Mouse (Mus musculus): Measurements from ENCODE around the gene Slc6a5. TPM values are rescaled to one million over a fixed set of nuclear protein-coding genes. Genes with fewer than 3 reads are reported as not detected.
A peak's percentile ranks its signal among the peaks of the same experiment; 100 is the strongest.

Slc6a5 gene
- polyA plus RNA-seq, 1 experiment from 2014 or later: 8.2 TPM

DNA sequence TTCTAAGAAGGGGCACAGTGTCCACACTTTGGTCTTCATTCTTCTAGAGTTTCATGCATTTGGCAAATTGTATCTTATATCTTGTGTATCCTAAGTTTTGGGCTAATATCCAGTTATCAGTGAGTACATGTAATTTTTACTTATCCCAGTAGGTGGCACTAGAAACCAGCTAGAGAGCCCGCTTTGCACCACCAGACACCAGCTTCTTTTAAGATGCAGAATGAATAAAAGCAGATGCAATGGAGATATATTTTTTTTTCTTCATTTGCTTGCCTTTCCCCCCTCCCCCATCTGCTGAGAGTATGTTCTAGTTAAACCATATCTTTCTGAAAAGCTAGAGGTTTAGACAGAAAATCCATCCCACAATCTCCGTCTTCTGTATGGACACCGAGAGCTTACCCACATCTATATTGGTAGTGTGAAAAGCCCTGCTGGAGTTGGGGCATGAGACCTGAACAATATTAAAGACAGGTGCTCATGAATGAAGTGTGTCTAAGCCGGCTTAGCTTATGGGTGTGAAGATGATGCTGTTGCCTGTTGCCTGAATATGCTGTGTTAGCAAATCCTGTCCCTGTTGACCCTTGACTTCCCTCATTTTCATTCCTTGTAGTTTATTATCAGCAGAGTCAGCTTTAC lies 43.7 kb downstream of the Slc6a5 start:
- no peaks in the 10 kb centered on the region for H3K9me3 ChIP-seq (replicated peaks)
- H3K4me3 ChIP-seq: no peak overlapping the region
- H3K36me3 ChIP-seq: no peaks in the 10 kb centered on the region
- ATAC-seq (ENCODE audit: low FRiP score): no peak
- no peak overlapping the region for H3K27ac ChIP-seq
- 51% methylated on average over 4 of the region's 4 CpGs for WGBS
- no peaks in the 10 kb centered on the region for H3K27me3 ChIP-seq
- 0 out of 2 replicates have a peak, but pooled peaks cover 2% of the 10 kb centered on the region for H3K4me1 ChIP-seq
- H3K4me2 ChIP-seq (replicated peaks): no peak overlapping the region
- H3K9ac ChIP-seq: no peak overlapping the region

DNA sequence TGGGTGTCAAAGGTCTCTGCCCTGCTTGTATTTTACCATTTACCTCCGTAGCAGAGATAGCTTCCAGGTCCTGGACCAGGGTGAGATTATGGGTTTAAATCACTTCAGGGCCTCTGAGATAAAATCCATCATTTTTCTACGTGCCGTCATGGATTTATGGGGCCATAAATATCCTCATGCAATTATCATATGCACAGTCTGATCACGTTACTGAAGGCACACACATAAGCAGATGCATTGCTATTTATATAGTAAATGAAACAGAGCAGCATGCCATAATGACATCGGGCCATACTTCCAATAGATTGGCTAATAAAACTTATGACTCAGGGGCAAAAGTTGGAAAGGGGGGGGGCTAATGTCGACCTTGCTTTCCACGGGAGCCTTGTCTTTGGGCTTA lies 44.9 kb downstream of the Slc6a5 start:
- H3K27me3 ChIP-seq: no peaks in the 10 kb centered on the region
- 77% methylated on average over 7 of the region's 7 CpGs for WGBS
- ATAC-seq (ENCODE audit: low FRiP score): no peak
- 0 out of 2 replicates have a peak, but pooled peaks cover 2% of the 10 kb centered on the region for H3K4me1 ChIP-seq
- H3K36me3 ChIP-seq: no peaks in the 10 kb centered on the region
- H3K9ac ChIP-seq: no peak overlapping the region
- no peak overlapping the region for H3K4me3 ChIP-seq
- H3K27ac ChIP-seq: no peak overlapping the region
- H3K4me2 ChIP-seq (replicated peaks): no peak overlapping the region
- no peaks in the 10 kb centered on the region for H3K9me3 ChIP-seq (replicated peaks)

DNA sequence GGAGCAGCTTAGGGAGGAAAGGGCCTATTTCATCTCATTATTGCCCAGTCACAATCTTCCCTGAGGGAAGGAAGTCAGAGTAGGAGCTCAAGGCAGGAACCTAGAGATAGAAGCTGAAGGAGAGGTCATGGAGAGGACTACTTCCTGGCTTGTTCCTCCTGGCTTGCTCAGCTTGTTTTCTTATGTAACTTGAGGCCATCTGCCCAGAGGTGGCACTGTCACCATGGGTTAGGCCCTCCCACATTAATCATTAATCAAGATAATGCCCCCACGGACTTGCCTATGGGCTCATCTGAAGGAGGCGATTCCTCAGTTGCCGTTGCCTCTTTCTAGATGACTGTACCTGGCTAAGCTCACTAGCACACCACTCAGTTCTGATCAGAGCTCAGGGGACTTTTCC lies 47.2 kb downstream of the Slc6a5 start:
- ATAC-seq (ENCODE audit: low FRiP score): no peak
- H3K9ac ChIP-seq: no peak overlapping the region

DNA sequence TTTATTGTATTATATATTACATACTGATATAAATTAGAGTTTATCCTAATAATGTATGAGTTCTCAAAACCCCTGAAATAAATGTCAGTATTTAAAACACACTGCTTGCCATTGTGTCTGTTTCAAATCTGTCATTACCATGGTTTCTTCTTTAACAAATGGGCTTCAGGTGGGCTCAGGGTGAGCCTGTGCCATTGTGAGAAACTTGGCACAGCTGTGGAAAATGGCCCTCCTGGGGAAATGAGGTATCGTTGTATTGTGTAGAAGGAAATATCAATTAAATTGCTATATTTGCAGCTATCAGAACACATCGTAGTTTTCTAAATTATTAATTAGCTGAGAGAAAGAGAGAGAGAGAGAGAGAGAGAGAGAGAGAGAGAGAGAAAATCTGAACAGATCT lies 53.8 kb downstream of the Slc6a5 start:
- ATAC-seq (ENCODE audit: low FRiP score): no peak
- 67% methylated on average over 2 of the region's 2 CpGs for WGBS
- H3K27me3 ChIP-seq: no peaks in the 10 kb centered on the region
- H3K4me3 ChIP-seq: no peak overlapping the region
- no peak overlapping the region for H3K27ac ChIP-seq
- no peaks in the 10 kb centered on the region for H3K36me3 ChIP-seq
- H3K9ac ChIP-seq: no peak overlapping the region
- no peaks in the 10 kb centered on the region for H3K4me1 ChIP-seq
- H3K4me2 ChIP-seq (replicated peaks): no peak overlapping the region
- no peaks in the 10 kb centered on the region for H3K9me3 ChIP-seq (replicated peaks)

More for the DNA sequence above, 47.2 kb downstream of the Slc6a5 start:
- no peaks in the 10 kb centered on the region for H3K9me3 ChIP-seq (replicated peaks)
- H3K4me2 ChIP-seq (replicated peaks): no peak overlapping the region
- H3K4me3 ChIP-seq: no peak overlapping the region
- H3K4me1 ChIP-seq: 0 out of 2 replicates have a peak, but pooled peaks cover 2% of the 10 kb centered on the region
- H3K36me3 ChIP-seq: no peaks in the 10 kb centered on the region
- H3K27ac ChIP-seq: no peak overlapping the region
- no peaks in the 10 kb centered on the region for H3K27me3 ChIP-seq
- 76% methylated on average over 3 of the region's 3 CpGs for WGBS

DNA sequence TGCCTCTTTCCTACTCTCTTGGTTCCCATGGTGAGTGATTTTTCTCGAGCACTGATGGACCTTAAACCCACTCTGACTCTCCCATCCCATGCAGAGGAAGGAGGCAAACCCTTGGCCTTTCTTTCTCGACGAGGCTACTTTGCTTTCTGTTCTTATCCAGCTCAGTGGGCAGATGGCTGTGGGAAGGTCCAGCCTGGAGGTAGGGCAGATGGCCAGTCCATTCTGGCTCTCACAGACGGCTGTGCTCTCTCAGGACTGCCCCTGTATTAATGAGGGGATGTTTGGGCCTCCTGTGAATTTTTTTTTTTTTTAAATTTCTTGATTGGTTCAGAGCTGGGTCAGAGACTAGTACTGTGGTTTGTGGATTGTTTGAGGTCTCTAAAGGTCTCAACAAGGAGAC lies 59.6 kb downstream of the Slc6a5 start:
- H3K4me1 ChIP-seq: peaks cover under 1% of the 10 kb centered on the region
- WGBS: 49% methylated on average over 4 of the region's 4 CpGs
- no peak for ATAC-seq (ENCODE audit: low FRiP score)
- H3K27ac ChIP-seq: no peak overlapping the region
- H3K9me3 ChIP-seq (replicated peaks): no peaks in the 10 kb centered on the region
- no peaks in the 10 kb centered on the region for H3K36me3 ChIP-seq
- peaks cover 29% of the 10 kb centered on the region for H3K27me3 ChIP-seq
- no peak overlapping the region for H3K4me3 ChIP-seq
- H3K9ac ChIP-seq: no peak overlapping the region
- H3K4me2 ChIP-seq (replicated peaks): no peak overlapping the region

DNA sequence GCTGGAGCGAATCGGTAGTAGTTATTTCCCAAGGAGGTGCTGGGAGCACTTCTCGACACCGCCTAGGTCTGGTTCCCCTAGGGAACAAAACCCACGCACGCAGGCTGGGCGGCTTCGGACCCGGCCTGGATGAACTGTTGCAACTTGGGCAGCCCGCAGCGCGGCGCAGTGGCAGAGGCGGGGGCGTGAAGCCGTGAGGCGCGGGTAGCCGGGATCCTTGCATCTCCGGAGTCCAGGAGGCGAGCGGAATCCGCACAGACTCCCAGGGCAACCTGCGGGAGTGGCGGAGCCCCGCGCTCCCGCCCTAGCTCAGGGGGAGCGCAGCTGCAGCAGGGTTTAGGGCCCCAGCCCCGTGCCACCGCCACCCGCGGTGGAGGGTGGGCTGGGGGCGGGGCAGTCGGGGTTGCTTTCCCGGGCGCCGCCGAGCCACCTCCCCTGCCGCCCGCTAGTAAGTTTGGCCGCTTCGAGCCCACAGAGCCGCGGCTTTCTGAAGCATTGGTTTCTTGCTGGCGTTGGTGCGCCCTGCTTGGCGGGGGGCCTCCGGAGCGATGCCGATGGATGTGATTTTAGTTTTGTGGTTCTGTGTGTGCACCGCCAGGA lies 65.0 kb downstream of the Slc6a5 start, which contains the start of gene Nell1:
Nell1 (plus strand) TSS at position 24 of the 600 bp plus-strand sequence.
- Histone ChIP-seq H3K36me3 (no peaks in the 10 kb centered on the region), H3K4me1 (peaks cover 13% of the 10 kb centered on the region), H3K9me3 (replicated peaks) (no peaks in the 10 kb centered on the region), H3K9ac (peak within 1 kb of the TSS; percentile 48), H3K27me3 (peaks cover 83% of the 10 kb centered on the region), H3K4me2 (replicated peaks) (peak within 1 kb of the TSS; percentile 91), H3K4me3 (peak within 1 kb of the TSS; percentile 51), H3K27ac (no peak within 1 kb of the TSS)
- WGBS: 1% methylated on average over 51 of the region's 52 CpGs
- ATAC-seq (ENCODE audit: low FRiP score): peak; percentile 57

DNA sequence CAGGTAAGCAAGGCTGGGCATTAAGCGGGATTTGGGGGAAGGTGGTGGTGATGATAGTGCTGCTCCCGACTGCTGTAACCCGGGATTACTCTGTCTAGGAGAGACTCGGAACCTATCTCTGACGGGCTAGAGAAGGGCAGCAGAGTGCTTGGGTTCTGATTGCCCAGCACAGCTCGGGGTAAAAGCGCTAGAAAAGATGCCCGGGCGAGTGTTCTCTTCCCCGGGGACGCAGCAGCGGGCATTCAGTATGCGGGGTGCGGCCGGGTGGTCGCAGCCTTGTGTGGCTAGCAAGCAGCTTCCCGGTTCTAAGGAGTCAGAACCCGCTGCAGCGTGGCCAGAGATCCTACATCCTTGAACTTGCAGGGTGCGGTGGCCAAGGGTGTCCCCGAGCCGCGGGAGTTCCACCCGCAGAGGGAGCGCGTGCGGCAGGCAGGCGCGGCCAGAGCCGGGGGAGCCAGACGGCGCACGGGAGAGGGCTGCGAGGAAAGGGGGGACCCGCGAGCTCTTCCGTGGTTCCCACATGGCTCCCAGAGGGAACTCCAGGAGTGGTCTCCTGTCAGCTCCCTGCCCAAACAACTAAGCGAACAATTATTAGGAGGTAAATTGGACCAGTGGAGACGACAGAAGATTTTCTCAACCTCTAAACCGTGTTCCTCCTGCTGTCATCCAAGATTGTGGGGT lies 65.6 kb downstream of the Slc6a5 start:
- WGBS: under 1% methylated on average over 40 of the region's 40 CpGs
- H3K36me3 ChIP-seq: no peaks in the 10 kb centered on the region
- peaks cover 90% of the 10 kb centered on the region for H3K27me3 ChIP-seq
- peak overlapping the region; percentile 51 for H3K4me3 ChIP-seq
- peak; percentile 65 for ATAC-seq (ENCODE audit: low FRiP score)
- no peaks in the 10 kb centered on the region for H3K9me3 ChIP-seq (replicated peaks)
- H3K9ac ChIP-seq: peak overlapping the region; percentile 48
- H3K4me1 ChIP-seq: peaks cover 13% of the 10 kb centered on the region
- H3K4me2 ChIP-seq (replicated peaks): peak overlapping the region; percentile 91
- no peak overlapping the region for H3K27ac ChIP-seq

DNA sequence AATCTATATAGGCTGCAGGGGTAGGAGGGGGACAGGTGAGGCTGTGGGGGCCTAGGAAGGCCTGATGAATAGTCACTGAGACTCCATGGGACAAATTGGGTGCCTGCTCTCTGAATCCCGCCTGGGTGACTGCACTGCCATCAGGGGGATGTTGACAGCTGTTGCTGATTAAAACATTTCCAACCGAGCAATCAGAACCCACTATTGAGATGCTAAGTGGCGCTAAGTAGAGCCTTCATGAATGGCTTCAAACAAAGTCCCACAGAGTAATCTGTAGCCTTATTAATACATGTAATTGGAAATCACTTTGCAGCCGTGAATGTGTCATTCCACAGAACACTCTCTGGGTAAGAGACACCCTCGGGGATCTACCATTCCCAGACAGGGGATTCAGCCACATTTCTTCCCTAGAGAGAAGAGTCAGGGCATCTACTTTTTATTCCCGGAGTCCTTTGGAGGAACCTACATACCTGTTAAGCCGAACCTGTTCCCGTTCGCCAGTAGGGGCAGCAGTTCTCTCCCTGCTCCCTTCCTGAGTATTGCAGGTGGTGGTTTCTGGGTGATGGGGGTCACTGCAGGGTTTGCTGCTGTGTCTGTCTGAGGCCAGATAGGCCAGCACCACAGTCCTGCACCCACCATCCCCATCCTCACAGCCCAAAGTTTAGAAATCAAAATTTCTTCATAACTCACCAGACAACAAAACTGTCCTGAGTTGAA lies 71.7 kb downstream of the Slc6a5 start:
- 20% methylated on average over 9 of the region's 9 CpGs for WGBS
- no peaks in the 10 kb centered on the region for H3K4me1 ChIP-seq
- H3K9me3 ChIP-seq (replicated peaks): no peaks in the 10 kb centered on the region
- H3K4me2 ChIP-seq (replicated peaks): no peak overlapping the region
- H3K27ac ChIP-seq: no peak overlapping the region
- no peaks in the 10 kb centered on the region for H3K36me3 ChIP-seq
- no peak overlapping the region for H3K9ac ChIP-seq
- no peak overlapping the region for H3K4me3 ChIP-seq
- no peak for ATAC-seq (ENCODE audit: low FRiP score)
- H3K27me3 ChIP-seq: peaks cover 59% of the 10 kb centered on the region

DNA sequence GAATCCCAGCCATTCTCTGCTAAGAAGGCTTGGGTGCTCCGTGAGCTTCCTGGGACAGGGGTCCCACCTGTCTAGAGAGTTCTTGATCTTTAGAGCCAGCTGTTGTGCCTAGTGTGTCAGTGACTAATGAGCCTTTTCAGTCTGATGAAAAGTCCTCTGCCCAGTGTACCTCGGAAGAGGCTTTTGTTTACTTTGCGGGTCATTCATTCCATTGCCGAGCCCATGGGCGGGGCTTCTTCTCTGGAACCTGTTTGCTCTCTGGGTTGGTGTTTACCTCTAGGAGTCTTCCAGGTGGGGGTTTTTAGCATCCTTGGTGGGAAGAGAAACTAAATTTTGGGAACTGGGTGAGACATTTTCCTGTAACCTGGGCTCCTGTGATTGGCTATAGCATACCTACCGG lies 74.8 kb downstream of the Slc6a5 start:
- WGBS: 23% methylated on average over 6 of the region's 6 CpGs
- Histone ChIP-seq H3K9ac (no peak overlapping the region), H3K4me2 (replicated peaks) (no peak overlapping the region), H3K27me3 (peaks cover 29% of the 10 kb centered on the region), H3K4me1 (no peaks in the 10 kb centered on the region), H3K36me3 (no peaks in the 10 kb centered on the region), H3K27ac (no peak overlapping the region), H3K9me3 (replicated peaks) (no peaks in the 10 kb centered on the region), H3K4me3 (no peak overlapping the region)
- ATAC-seq (ENCODE audit: low FRiP score): no peak

DNA sequence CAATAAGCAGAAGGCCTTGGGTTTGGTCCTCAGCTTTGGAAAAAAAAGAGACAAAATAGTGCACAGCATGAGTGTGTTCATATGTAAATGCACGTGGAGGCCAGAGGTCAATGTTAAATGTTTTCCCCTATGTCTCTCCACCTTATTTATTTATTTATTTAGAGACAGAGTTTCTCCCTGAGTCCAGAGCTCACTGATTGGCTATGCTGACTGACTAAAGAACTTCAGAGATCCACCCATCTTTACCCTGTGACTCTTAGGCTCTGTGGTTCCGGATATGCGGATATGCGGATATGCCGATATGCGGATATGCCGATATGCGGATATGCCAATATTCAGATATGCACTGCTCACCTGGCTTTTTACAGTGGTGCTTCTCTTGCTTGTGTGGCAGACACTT lies 76.0 kb downstream of the Slc6a5 start:
- Histone ChIP-seq H3K27me3 (peaks cover 17% of the 10 kb centered on the region), H3K9me3 (replicated peaks) (no peaks in the 10 kb centered on the region), H3K4me1 (no peaks in the 10 kb centered on the region), H3K4me2 (replicated peaks) (no peak overlapping the region), H3K27ac (no peak overlapping the region), H3K9ac (no peak overlapping the region), H3K4me3 (no peak overlapping the region), H3K36me3 (no peaks in the 10 kb centered on the region)
- WGBS: 90% methylated on average over 8 of the region's 8 CpGs
- ATAC-seq (ENCODE audit: low FRiP score): no peak

DNA sequence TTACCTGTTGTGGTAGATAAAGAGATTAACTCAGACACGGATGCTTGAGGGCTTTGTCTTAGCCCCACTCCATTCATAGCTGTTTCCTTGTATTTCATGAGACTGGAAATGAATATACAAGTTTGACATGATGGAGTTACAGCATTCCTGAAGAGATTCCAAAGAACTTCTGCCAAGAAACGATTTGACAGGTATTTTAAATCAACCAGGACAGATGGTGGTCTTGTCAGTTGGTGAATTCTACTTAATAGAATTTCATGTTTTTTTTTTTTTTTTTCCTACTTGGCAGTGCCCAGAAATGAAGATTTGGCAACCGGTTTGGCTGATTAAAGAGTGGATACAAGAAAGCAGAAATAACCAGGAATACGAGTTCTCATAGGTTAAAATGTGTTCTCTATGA lies 89.4 kb downstream of the Slc6a5 start:
- H3K4me1 ChIP-seq: no peaks in the 10 kb centered on the region
- no peak overlapping the region for H3K4me2 ChIP-seq (replicated peaks)
- WGBS: 85% methylated on average over 4 of the region's 4 CpGs
- no peak overlapping the region for H3K4me3 ChIP-seq
- no peak for ATAC-seq (ENCODE audit: low FRiP score)
- H3K36me3 ChIP-seq: no peaks in the 10 kb centered on the region
- H3K9me3 ChIP-seq (replicated peaks): no peaks in the 10 kb centered on the region
- H3K27me3 ChIP-seq: no peaks in the 10 kb centered on the region
- H3K27ac ChIP-seq: no peak overlapping the region
- H3K9ac ChIP-seq: no peak overlapping the region

DNA sequence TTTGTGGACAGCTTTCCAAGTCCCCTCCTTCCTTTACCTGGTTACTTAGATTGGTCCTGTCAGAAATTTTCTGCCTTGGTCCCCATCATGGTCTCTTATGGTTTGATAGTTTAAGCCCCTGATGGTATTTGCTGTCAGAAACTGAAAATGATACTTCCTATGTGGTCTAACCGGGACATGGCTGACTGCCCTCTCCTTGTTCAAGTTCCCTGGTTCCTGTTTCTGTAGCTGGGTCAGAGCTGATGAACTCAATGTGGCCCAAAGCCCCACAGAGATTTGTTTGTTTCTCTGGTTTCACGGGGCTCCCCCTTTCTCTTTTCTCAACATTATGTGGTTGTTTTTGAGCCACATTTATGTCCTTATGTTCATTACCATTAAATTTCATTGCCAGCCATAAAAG lies 95.3 kb downstream of the Slc6a5 start:
- no peak overlapping the region for H3K9ac ChIP-seq
- no peak overlapping the region for H3K27ac ChIP-seq
- WGBS: 63% methylated on average over 2 of the region's 2 CpGs
- no peaks in the 10 kb centered on the region for H3K4me1 ChIP-seq
- no peak for ATAC-seq (ENCODE audit: low FRiP score)
- no peaks in the 10 kb centered on the region for H3K27me3 ChIP-seq
- H3K9me3 ChIP-seq (replicated peaks): no peaks in the 10 kb centered on the region
- no peaks in the 10 kb centered on the region for H3K36me3 ChIP-seq
- H3K4me2 ChIP-seq (replicated peaks): no peak overlapping the region
- no peak overlapping the region for H3K4me3 ChIP-seq
